Mouse (Mus musculus) midbrain, embryonic 12.5 days (tissue): ENCODE results near the gene 1810037I17Rik. TPM values are rescaled to one million over a fixed set of nuclear protein-coding genes. Genes with fewer than 3 reads are reported as not detected.

Experiments used
- ATAC-seq: fragments of 200-750 bp; cut with Nextera tagmentation; 2 replicates; pipeline ENCODE4 v1.8.0; 2017; ENCODE audit warnings: low read depth, moderate TSS enrichment, moderate library complexity; ENCODE audit not compliant: low FRiP score
- H3K27ac ChIP-seq: fragments of 300-500 bp; sonication (generic); replicated peaks from 2 replicates; pipeline ENCODE4 v1.5.1; 2016; ENCODE audit warnings: mild to moderate bottlenecking
- H3K27me3 ChIP-seq: fragments of 300-500 bp; sonication (generic); 2 replicates; pipeline ENCODE4 v1.6.1; 2016; ENCODE audit warnings: mild to moderate bottlenecking
- H3K36me3 ChIP-seq: fragments of 300-500 bp; sonication (generic); 2 replicates; pipeline ENCODE4 v1.6.1; 2016
- H3K4me1 ChIP-seq: fragments of 300-500 bp; sonication (generic); 2 replicates; pipeline ENCODE4 v1.6.1; 2016
- H3K4me2 ChIP-seq: fragments of 300-500 bp; sonication (generic); replicated peaks from 2 replicates; pipeline ENCODE4 v1.6.1; 2016; ENCODE audit warnings: mild to moderate bottlenecking, moderate library complexity
- H3K4me3 ChIP-seq: fragments of 300-500 bp; sonication (generic); 2 replicates; pipeline ENCODE4 v1.5.1; 2016; ENCODE audit warnings: mild to moderate bottlenecking
- H3K9ac ChIP-seq: fragments of 300-500 bp; sonication (generic); replicated peaks from 2 replicates; pipeline ENCODE4 v1.6.1; 2016; ENCODE audit warnings: mild to moderate bottlenecking, moderate library complexity
- H3K9me3 ChIP-seq: fragments of 300-500 bp; sonication (generic); 2 replicates; pipeline ENCODE4 v1.6.1; 2016; ENCODE audit warnings: mild to moderate bottlenecking
- WGBS: fragments of 180-500 bp; shearing (Covaris S2); methylation state at CpG from one replicate; pipeline ENCODE4 v1.1.7; 2016; 5-methylcytosine and 5-hydroxymethylcytosine counted together
- polyA plus RNA-seq: library from polyadenylated mRNA; unstranded; fragments of >200 nt; fragmentation: Nextera tagmentation; extraction: Ambion mirVana; gene quantifications from 2 replicates; pipeline ENCODE4 v1.2.1, GENCODE M21; 2016

1810037I17Rik gene
- polyA plus RNA-seq: 93.8 and 94.5 TPM in 2 replicates

- peak within 1 kb of the TSS; percentile 61 for H3K4me2 ChIP-seq
- H3K36me3 ChIP-seq: peaks cover 11% of the 10 kb centered on the region; the same call in 1 of the 2 replicates
- peaks cover 10% of the 10 kb centered on the region for H3K4me1 ChIP-seq
- under 1% methylated on average over 65 of the region's 68 CpGs for WGBS
- H3K9ac ChIP-seq: peak within 1 kb of the TSS; percentile 65
- peak within 1 kb of the TSS; percentile 58 for H3K4me3 ChIP-seq
- peak within 1 kb of the TSS; percentile 72 for H3K27ac ChIP-seq
- ATAC-seq: peak; percentile 99
- no peaks in the 10 kb centered on the region for H3K9me3 ChIP-seq
- no peaks in the 10 kb centered on the region for H3K27me3 ChIP-seq
Measured at GRCm38 (mm10) chr3:122924009-122924914, at the start of gene 1810037I17Rik. 1810037I17Rik (plus strand) TSS chr3:122924203.

GRCm38 (mm10) chr3:122876870-122877269 is 47.1 kb upstream of the 1810037I17Rik start:
- Histone ChIP-seq H3K27me3 (no peaks in the 10 kb centered on the region), H3K27ac (no peak overlapping the region), H3K9me3 (no peaks in the 10 kb centered on the region), H3K36me3 (no peaks in the 10 kb centered on the region), H3K4me3 (no peak overlapping the region), H3K4me1 (no peaks in the 10 kb centered on the region), H3K4me2 (no peak overlapping the region), H3K9ac (no peak overlapping the region)
- WGBS: 83% methylated on average over 2 of the region's 2 CpGs
- no peak for ATAC-seq

- Histone ChIP-seq H3K27ac (no peak overlapping the region), H3K4me3 (no peak overlapping the region), H3K9me3 (no peaks in the 10 kb centered on the region), H3K9ac (no peak overlapping the region), H3K4me1 (no peaks in the 10 kb centered on the region), H3K27me3 (no peaks in the 10 kb centered on the region), H3K36me3 (no peaks in the 10 kb centered on the region), H3K4me2 (no peak overlapping the region)
- WGBS: 96% methylated on average over 3 of the region's 3 CpGs
- ATAC-seq: no peak
Measured at GRCm38 (mm10) chr3:122877543-122877942, 46.5 kb upstream of the 1810037I17Rik start.

- Histone ChIP-seq H3K36me3 (no peaks in the 10 kb centered on the region), H3K9me3 (no peaks in the 10 kb centered on the region), H3K27ac (no peak overlapping the region), H3K4me2 (no peak overlapping the region), H3K4me1 (no peaks in the 10 kb centered on the region), H3K9ac (no peak overlapping the region), H3K27me3 (no peaks in the 10 kb centered on the region), H3K4me3 (no peak overlapping the region)
- ATAC-seq: no peak
- WGBS: 92% methylated on average over 8 of the region's 8 CpGs
Measured at GRCm38 (mm10) chr3:122878705-122879315, 45.2 kb upstream of the 1810037I17Rik start.

- H3K4me3 ChIP-seq: no peak overlapping the region
- no peaks in the 10 kb centered on the region for H3K27me3 ChIP-seq
- H3K27ac ChIP-seq: no peak overlapping the region
- H3K4me1 ChIP-seq: no peaks in the 10 kb centered on the region
- no peak overlapping the region for H3K9ac ChIP-seq
- H3K9me3 ChIP-seq: no peaks in the 10 kb centered on the region
- no peak overlapping the region for H3K4me2 ChIP-seq
- no peaks in the 10 kb centered on the region for H3K36me3 ChIP-seq
- WGBS: 84% methylated on average over 4 of the region's 4 CpGs
- ATAC-seq: no peak
Measured at GRCm38 (mm10) chr3:122887505-122888301, 36.3 kb upstream of the 1810037I17Rik start.

GRCm38 (mm10) chr3:122888371-122888819 is 35.6 kb upstream of the 1810037I17Rik start:
- no peaks in the 10 kb centered on the region for H3K9me3 ChIP-seq
- no peak overlapping the region for H3K27ac ChIP-seq
- H3K9ac ChIP-seq: no peak overlapping the region
- H3K36me3 ChIP-seq: no peaks in the 10 kb centered on the region
- no peak overlapping the region for H3K4me3 ChIP-seq
- no peaks in the 10 kb centered on the region for H3K4me1 ChIP-seq
- ATAC-seq: no peak
- 90% methylated on average over 5 of the region's 5 CpGs for WGBS
- H3K4me2 ChIP-seq: no peak overlapping the region
- H3K27me3 ChIP-seq: no peaks in the 10 kb centered on the region

- Histone ChIP-seq H3K9ac (no peak within 1 kb of the TSS), H3K36me3 (no peaks in the 10 kb centered on the region), H3K27ac (no peak within 1 kb of the TSS), H3K27me3 (no peaks in the 10 kb centered on the region), H3K9me3 (no peaks in the 10 kb centered on the region), H3K4me3 (no peak within 1 kb of the TSS), H3K4me1 (no peaks in the 10 kb centered on the region), H3K4me2 (no peak within 1 kb of the TSS)
- no peak for ATAC-seq
- WGBS: 93% methylated on average over 3 of the region's 3 CpGs
Measured at GRCm38 (mm10) chr3:122894772-122895171, 29.2 kb upstream of the 1810037I17Rik start, which contains the start of gene Fabp2. Fabp2 (plus strand) TSS chr3:122895072.

GRCm38 (mm10) chr3:122895189-122895731 is 28.7 kb upstream of the 1810037I17Rik start:
- no peak overlapping the region for H3K27ac ChIP-seq
- no peak for ATAC-seq
- no peaks in the 10 kb centered on the region for H3K4me1 ChIP-seq
- H3K4me3 ChIP-seq: no peak overlapping the region
- WGBS: 90% methylated on average over 11 of the region's 11 CpGs
- no peaks in the 10 kb centered on the region for H3K9me3 ChIP-seq
- no peak overlapping the region for H3K4me2 ChIP-seq
- H3K9ac ChIP-seq: no peak overlapping the region
- no peaks in the 10 kb centered on the region for H3K36me3 ChIP-seq
- no peaks in the 10 kb centered on the region for H3K27me3 ChIP-seq

GRCm38 (mm10) chr3:122898254-122898653 is 25.7 kb upstream of the 1810037I17Rik start:
- Histone ChIP-seq H3K9ac (no peak overlapping the region), H3K27me3 (no peaks in the 10 kb centered on the region), H3K4me2 (no peak overlapping the region), H3K36me3 (no peaks in the 10 kb centered on the region), H3K4me1 (no peaks in the 10 kb centered on the region), H3K27ac (no peak overlapping the region), H3K4me3 (no peak overlapping the region), H3K9me3 (no peaks in the 10 kb centered on the region)
- WGBS: 69% methylated on average over 6 of the region's 6 CpGs
- no peak for ATAC-seq

GRCm38 (mm10) chr3:122903746-122904433 is 20.1 kb upstream of the 1810037I17Rik start:
- no peaks in the 10 kb centered on the region for H3K4me1 ChIP-seq
- H3K36me3 ChIP-seq: no peaks in the 10 kb centered on the region
- no peak overlapping the region for H3K4me3 ChIP-seq
- no peak overlapping the region for H3K27ac ChIP-seq
- peak; percentile 80 for ATAC-seq
- 46% methylated on average over 12 of the region's 12 CpGs for WGBS
- no peaks in the 10 kb centered on the region for H3K27me3 ChIP-seq
- H3K9me3 ChIP-seq: no peaks in the 10 kb centered on the region
- H3K9ac ChIP-seq: no peak overlapping the region
- H3K4me2 ChIP-seq: no peak overlapping the region

GRCm38 (mm10) chr3:122907841-122908240 is 16.2 kb upstream of the 1810037I17Rik start:
- Histone ChIP-seq H3K4me3 (no peak overlapping the region), H3K4me1 (no peaks in the 10 kb centered on the region), H3K27me3 (no peaks in the 10 kb centered on the region), H3K9me3 (no peaks in the 10 kb centered on the region), H3K4me2 (no peak overlapping the region), H3K36me3 (no peaks in the 10 kb centered on the region), H3K27ac (no peak overlapping the region), H3K9ac (no peak overlapping the region)
- no peak for ATAC-seq
- WGBS: 82% methylated on average over 2 of the region's 2 CpGs
